Mouse (Mus musculus) heart, adult 2 months (tissue): Measurements from ENCODE around the gene Cdk18.

ENCODE experiments used
- CTCF ChIP-seq: fragments of 200-600 bp; IDR thresholded peaks from 2 replicates; pipeline ENCODE4 v1.8.1; 2022; ENCODE audit warnings: antibody characterized with exemption, mild to moderate bottlenecking, moderate library complexity
- EP300 ChIP-seq: fragments of 200-500 bp; IDR thresholded peaks from 2 replicates; pipeline ENCODE4 v1.6.1; 2011; ENCODE audit warnings: low read depth, low read length, control low read depth; ENCODE audit not compliant: insufficient read depth

- TF ChIP-seq EP300: no peak
- TF ChIP-seq CTCF: no peak
Measured at GRCm38 (mm10) chr1:132189231-132189630, 49.7 kb upstream of the Cdk18 start.
